Mouse (Mus musculus): ENCODE data around the gene Psmd11.

DNA sequence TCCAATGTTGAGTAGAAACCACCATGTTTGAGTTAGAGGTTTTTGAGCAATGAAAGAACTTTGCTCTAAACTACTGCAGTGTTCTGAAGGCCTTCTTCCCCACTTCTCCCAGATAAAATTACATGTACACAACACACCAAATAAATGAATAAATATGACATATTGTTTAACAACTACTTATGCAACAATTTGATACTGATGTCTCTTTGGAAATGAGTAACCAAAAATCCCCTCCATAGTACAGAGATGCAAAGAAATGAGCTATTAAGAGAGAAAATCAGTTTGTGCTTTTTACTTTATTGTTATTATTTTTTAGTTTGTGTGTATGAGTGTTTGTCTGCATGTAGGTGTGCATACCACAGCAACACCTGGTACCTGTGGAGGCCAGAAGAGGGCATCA, 78.1 kb downstream of the Psmd11 start:
- no peak for TF ChIP-seq EP300 (IDR thresholded peaks at IDR 0.05; ENCODE audit: low read depth)
- TF ChIP-seq CTCF (IDR thresholded peaks at IDR 0.05; ENCODE audit: low read depth): no peak

All from liver, embryonic 14.5 days (tissue).